Mouse (Mus musculus): ENCODE measurements around the gene Ndufa6. TPM values are rescaled to one million over a fixed set of nuclear protein-coding genes. Genes with fewer than 3 reads are reported as not detected.

Ndufa6 gene
- total RNA-seq, 1 experiment: 306 TPM

DNA sequence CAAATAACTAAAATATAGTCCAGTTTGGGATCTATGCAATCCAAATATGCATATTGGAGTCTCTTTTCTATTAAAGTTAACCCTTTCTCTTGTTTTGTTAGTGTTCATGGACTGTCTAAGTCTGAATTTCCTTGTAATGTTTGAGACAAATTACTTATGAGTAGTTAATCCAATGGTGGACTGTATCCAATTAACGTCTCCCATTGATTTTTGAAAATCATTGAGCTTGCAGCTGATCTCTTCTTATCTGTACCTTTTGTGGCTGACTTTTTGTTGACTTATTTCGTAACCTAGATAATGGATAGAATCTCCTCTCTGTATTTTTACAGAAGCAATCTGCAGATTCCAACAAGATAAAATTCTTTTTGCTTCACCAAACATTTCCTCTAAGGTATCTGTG lies 28.3 kb upstream of the Ndufa6 start:
- Histone ChIP-seq H3K4me1 (ENCODE audit: control insufficient read depth in 2 of 2, insufficient read depth in 2 of 2, low read length in 2 of 2, poor library complexity in 1 of 2) (peaks cover 0 to 2% of the 10 kb centered on the region in 2 experiments; a peak in 1 of 4 replicates), H3K9ac (ENCODE audit: insufficient read depth, low read depth, low read length, poor library complexity, severe bottlenecking) (no peak overlapping the region), H3K4me3 (ENCODE audit: insufficient read depth in 1 of 2, low read depth in 1 of 2, low read length in 2 of 2, poor library complexity in 1 of 2, severe bottlenecking in 1 of 2) (no peak overlapping the region), H3K36me3 (ENCODE audit: control insufficient read depth, insufficient read depth, low read length, poor library complexity, severe bottlenecking) (no peaks in the 10 kb centered on the region), H3K27ac (ENCODE audit: insufficient read depth, low read depth, low read length, poor library complexity, severe bottlenecking) (no peak overlapping the region), H3K9me3 (ENCODE audit: control insufficient read depth, insufficient read depth, low read depth, low read length) (no peaks in the 10 kb centered on the region)
- in situ Hi-C loops (cut with MboI; ENCODE audit: low sequenced_read_pairs in 2 of 2, unreplicated experiment in 2 of 2): no loop called here
- no peak for DNase-seq (ENCODE audit: low read depth, low spot score)
- no peak for TF ChIP-seq ZNF384 (IDR thresholded peaks at IDR 0.05; ENCODE audit: low read depth, low read length)
- TF ChIP-seq CHD2 (IDR thresholded peaks at IDR 0.05; ENCODE audit: low read depth, low read length): no peak

DNA sequence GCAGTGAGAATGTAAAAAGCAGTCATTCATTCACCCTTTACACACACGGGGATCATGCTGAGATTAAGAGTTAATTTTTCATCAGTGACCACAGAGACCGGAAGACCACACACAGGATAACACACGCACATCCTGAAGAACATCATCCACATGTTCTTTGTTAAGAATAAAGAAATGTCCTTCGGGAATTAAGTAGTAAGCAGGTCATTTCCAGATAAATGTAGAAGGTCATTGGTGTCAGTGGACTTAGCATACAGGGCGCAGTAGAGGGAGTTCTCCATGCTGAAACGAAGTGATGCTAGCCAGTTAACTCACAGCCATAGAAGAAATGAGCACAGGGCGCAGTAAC lies 26.6 kb upstream of the Ndufa6 start:
- peaks cover 0 to 2% of the 10 kb centered on the region in 2 experiments; a peak in 1 of 4 replicates for H3K4me1 ChIP-seq (ENCODE audit: control insufficient read depth in 2 of 2, insufficient read depth in 2 of 2, low read length in 2 of 2, poor library complexity in 1 of 2)
- H3K27ac ChIP-seq (ENCODE audit: insufficient read depth, low read depth, low read length, poor library complexity, severe bottlenecking): no peak overlapping the region
- no peak for DNase-seq (ENCODE audit: low read depth, low spot score)
- no peaks in the 10 kb centered on the region for H3K36me3 ChIP-seq (ENCODE audit: control insufficient read depth, insufficient read depth, low read length, poor library complexity, severe bottlenecking)
- no peak overlapping the region for H3K9ac ChIP-seq (ENCODE audit: insufficient read depth, low read depth, low read length, poor library complexity, severe bottlenecking)
- no peak overlapping the region for H3K4me3 ChIP-seq (ENCODE audit: insufficient read depth in 1 of 2, low read depth in 1 of 2, low read length in 2 of 2, poor library complexity in 1 of 2, severe bottlenecking in 1 of 2)
- TF ChIP-seq ZC3H11A (IDR thresholded peaks at IDR 0.05; ENCODE audit: borderline replicate concordance, low read depth, low read length) (no peak), CHD2 (IDR thresholded peaks at IDR 0.05; ENCODE audit: low read depth, low read length) (no peak)
- H3K9me3 ChIP-seq (ENCODE audit: control insufficient read depth, insufficient read depth, low read depth, low read length): no peaks in the 10 kb centered on the region
- in situ Hi-C loops (cut with MboI; ENCODE audit: low sequenced_read_pairs in 2 of 2, unreplicated experiment in 2 of 2): no loop called here

DNA sequence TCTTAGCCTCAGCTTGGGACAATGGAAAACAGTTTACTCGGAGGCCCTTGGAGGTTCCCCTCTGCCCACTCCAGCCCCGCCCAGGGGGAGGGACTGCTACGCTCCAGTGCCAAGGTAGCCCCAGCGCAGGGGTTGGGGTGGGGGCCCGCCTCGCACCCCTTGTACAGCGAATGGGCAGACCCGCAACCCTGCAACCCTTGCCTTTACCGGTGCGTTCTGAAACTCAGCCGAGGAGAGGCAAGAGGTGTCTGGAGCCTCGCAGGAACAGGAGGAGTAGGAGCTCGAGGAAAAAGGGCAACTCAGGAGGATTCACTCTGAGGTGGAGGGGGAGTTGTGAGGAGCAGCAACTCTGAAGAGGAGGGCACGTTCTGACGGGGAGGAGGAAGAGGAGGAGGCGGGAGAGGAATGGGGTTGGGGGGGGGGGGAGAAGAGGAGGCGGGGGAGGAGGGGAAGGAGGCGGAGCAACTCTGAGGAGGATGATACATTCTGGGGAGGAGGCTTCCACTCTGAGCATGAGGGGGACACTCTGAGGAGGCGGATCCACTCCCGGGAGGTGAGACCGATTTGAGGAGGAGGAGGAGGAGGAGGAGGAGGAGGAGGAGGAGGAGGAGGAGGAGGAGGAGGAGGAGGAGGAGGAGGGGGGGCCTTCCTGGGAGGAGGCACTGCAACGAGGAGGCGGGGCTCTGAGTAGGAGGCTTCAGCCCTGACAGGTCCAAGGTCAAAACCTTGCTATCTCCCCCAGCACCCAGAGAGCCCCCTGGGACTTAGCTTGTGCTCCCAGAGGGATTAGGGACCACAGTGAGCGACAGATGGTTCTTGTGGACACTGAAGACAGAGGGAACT lies 26.0 kb upstream of the Ndufa6 start, which contains the start of gene Cyp2d22:
TSS of gene Cyp2d22 (minus strand) at position 390 of the 843 bp plus-strand sequence.
- 0 out of 2 replicates have a peak within 1 kb of the TSS, but pooled peaks have one; percentile 9 for H3K9ac ChIP-seq (ENCODE audit: insufficient read depth, low read depth, low read length, poor library complexity, severe bottlenecking)
- peaks cover 0 to 2% of the 10 kb centered on the region in 2 experiments; a peak in 1 of 4 replicates for H3K4me1 ChIP-seq (ENCODE audit: control insufficient read depth in 2 of 2, insufficient read depth in 2 of 2, low read length in 2 of 2, poor library complexity in 1 of 2)
- TF ChIP-seq ZC3H11A (IDR thresholded peaks at IDR 0.05; ENCODE audit: borderline replicate concordance, low read depth, low read length): no peak
- no peak for TF ChIP-seq HCFC1 (IDR thresholded peaks at IDR 0.05; ENCODE audit: borderline replicate concordance, insufficient read depth, low read length)
- TF ChIP-seq CHD2 (IDR thresholded peaks at IDR 0.05; ENCODE audit: low read depth, low read length): no peak
- TF ChIP-seq ZNF384 (IDR thresholded peaks at IDR 0.05; ENCODE audit: low read depth, low read length): no peak
- TF ChIP-seq MAFK (IDR thresholded peaks at IDR 0.05; ENCODE audit: insufficient read depth, low read depth, low read length): no peak
- H3K4me3 ChIP-seq (ENCODE audit: insufficient read depth in 1 of 2, low read depth in 1 of 2, low read length in 2 of 2, poor library complexity in 1 of 2, severe bottlenecking in 1 of 2): peak within 1 kb of the TSS; percentile 35 to 60
- H3K27ac ChIP-seq (ENCODE audit: insufficient read depth, low read depth, low read length, poor library complexity, severe bottlenecking): no peak within 1 kb of the TSS
- H3K9me3 ChIP-seq (ENCODE audit: control insufficient read depth, insufficient read depth, low read depth, low read length): no peaks in the 10 kb centered on the region
- peak; percentile 11 for DNase-seq (ENCODE audit: low read depth, low spot score)
- in situ Hi-C loops (cut with MboI; ENCODE audit: low sequenced_read_pairs in 2 of 2, unreplicated experiment in 2 of 2): no loop called here
- no peaks in the 10 kb centered on the region for H3K36me3 ChIP-seq (ENCODE audit: control insufficient read depth, insufficient read depth, low read length, poor library complexity, severe bottlenecking)

DNA sequence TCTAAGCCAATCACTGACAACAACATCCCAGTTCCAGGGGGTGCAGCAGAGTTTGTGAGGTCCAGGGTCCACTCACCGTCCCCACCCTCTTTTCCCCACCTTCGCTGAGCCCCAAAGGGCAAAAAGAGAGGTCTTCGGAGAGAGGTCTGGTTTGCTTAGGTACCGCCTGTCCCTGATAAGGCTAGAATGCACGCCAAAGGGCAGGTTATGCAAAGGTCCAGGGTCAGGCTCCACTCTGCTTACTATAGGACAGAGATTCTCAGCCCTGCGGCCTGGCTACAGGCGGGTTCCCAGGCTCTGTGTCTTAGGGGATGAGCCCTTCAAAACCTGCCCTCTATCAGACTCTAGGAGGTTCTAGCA lies 25.4 kb upstream of the Ndufa6 start:
- Histone ChIP-seq H3K4me1 (ENCODE audit: control insufficient read depth in 2 of 2, insufficient read depth in 2 of 2, low read length in 2 of 2, poor library complexity in 1 of 2) (peaks cover 0 to 2% of the 10 kb centered on the region in 2 experiments; a peak in 1 of 4 replicates), H3K27ac (ENCODE audit: insufficient read depth, low read depth, low read length, poor library complexity, severe bottlenecking) (no peak overlapping the region), H3K36me3 (ENCODE audit: control insufficient read depth, insufficient read depth, low read length, poor library complexity, severe bottlenecking) (no peaks in the 10 kb centered on the region), H3K9ac (ENCODE audit: insufficient read depth, low read depth, low read length, poor library complexity, severe bottlenecking) (no peak overlapping the region), H3K9me3 (ENCODE audit: control insufficient read depth, insufficient read depth, low read depth, low read length) (no peaks in the 10 kb centered on the region), H3K4me3 (ENCODE audit: insufficient read depth in 1 of 2, low read depth in 1 of 2, low read length in 2 of 2, poor library complexity in 1 of 2, severe bottlenecking in 1 of 2) (peak overlapping the region; percentile 35 to 60)
- in situ Hi-C loops (cut with MboI; ENCODE audit: low sequenced_read_pairs in 2 of 2, unreplicated experiment in 2 of 2): no loop called here
- TF ChIP-seq CHD2 (IDR thresholded peaks at IDR 0.05; ENCODE audit: low read depth, low read length): no peak
- no peak for TF ChIP-seq HCFC1 (IDR thresholded peaks at IDR 0.05; ENCODE audit: borderline replicate concordance, insufficient read depth, low read length)
- no peak for TF ChIP-seq MAFK (IDR thresholded peaks at IDR 0.05; ENCODE audit: insufficient read depth, low read depth, low read length)
- no peak for TF ChIP-seq ZNF384 (IDR thresholded peaks at IDR 0.05; ENCODE audit: low read depth, low read length)
- no peak for TF ChIP-seq ZC3H11A (IDR thresholded peaks at IDR 0.05; ENCODE audit: borderline replicate concordance, low read depth, low read length)
- no peak for DNase-seq (ENCODE audit: low read depth, low spot score)
